In the genomic region with DNA sequence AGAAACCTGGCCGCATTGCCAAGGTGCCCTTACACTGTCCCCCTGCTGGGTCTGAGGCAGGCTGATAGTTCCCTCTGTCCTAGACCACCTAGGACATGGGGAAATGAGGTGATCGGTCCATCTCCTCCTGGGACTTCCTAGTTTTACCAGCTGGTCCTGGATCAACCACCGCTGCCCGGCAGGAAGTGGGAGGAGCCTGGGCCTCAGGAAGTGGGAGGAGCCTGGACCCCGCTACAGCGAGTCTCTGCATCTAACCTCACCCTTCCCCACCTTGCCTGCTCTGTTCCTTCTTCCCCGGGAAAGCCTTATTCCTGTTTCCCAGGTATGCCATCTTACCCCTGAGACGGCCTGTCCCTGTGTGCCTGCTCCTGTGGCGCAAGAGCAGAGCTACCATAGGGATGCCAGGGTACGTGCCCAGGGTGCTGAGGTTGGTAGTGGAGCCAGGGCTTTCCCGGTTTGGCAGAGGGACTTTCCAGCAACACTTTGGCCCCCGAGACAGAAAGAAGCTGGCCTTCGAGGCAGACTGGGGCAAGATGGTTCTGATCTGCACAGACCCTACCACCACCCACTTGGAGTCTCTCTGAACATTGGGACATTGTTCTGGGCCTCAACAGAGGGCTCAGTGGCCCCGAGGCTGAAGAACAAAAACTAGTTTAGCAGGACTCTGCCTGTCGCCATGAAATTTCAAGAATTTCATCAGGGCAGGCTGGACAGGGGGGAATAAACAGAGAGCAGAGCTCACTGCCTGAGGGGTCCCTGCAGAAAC, we compare ENCODE assay signal across 8 mouse cellular contexts.
DNase-seq lines count a peak whose midpoint lies in the region; ATAC-seq and TF ChIP-seq lines count a peak whose summit lies in the region.

No protein-coding gene starts in this region.

- 0 out of 2 replicates have a peak overlapping the region, but pooled peaks have one; percentile 21 for H3K9ac ChIP-seq in kidney, embryonic 15.5 days
- no peak overlapping the region for H3K9ac ChIP-seq in forebrain, embryonic 14.5 days (ENCODE audit: low read length)
- peak overlapping the region; percentile 46; the same call in 1 of the 2 replicates for H3K9ac ChIP-seq in liver, embryonic 15.5 days

- peaks cover 36% of the 10 kb centered on the region for H3K4me1 ChIP-seq in kidney, embryonic 15.5 days
- peaks cover 7% of the 10 kb centered on the region; the same call in 1 of the 2 replicates for H3K4me1 ChIP-seq in forebrain, embryonic 14.5 days (ENCODE audit: control insufficient read depth, insufficient read depth, low read length)
- H3K4me1 ChIP-seq in liver, embryonic 15.5 days (replicated peaks) = peaks cover 14% of the 10 kb centered on the region

- ATAC-seq in kidney, embryonic 15.5 days (replicated peaks; ENCODE audit: low FRiP score) = 0 out of 2 replicates have a peak, but pooled peaks have one; percentile 34
- ATAC-seq in forebrain, embryonic 14.5 days = no peak
- no peak for ATAC-seq in liver, embryonic 15.5 days (ENCODE audit: insufficient read depth)

- H3K4me2 ChIP-seq in kidney, embryonic 15.5 days = peak overlapping the region; percentile 55
- 0 out of 2 replicates have a peak overlapping the region, but pooled peaks have one; percentile 7 for H3K4me2 ChIP-seq in forebrain, embryonic 14.5 days (ENCODE audit: low read length)
- peak overlapping the region; percentile 60 for H3K4me2 ChIP-seq in liver, embryonic 15.5 days

- no peaks in the 10 kb centered on the region for H3K27me3 ChIP-seq in kidney, embryonic 15.5 days
- no peaks in the 10 kb centered on the region for H3K27me3 ChIP-seq in forebrain, embryonic 14.5 days (replicated peaks; ENCODE audit: control insufficient read depth, insufficient read depth, low read length)
- H3K27me3 ChIP-seq in liver, embryonic 15.5 days = no peaks in the 10 kb centered on the region

- H3K9me3 ChIP-seq in kidney, embryonic 15.5 days (replicated peaks) = no peaks in the 10 kb centered on the region
- H3K9me3 ChIP-seq in forebrain, embryonic 14.5 days (replicated peaks; ENCODE audit: control insufficient read depth, low read length) = no peaks in the 10 kb centered on the region
- H3K9me3 ChIP-seq in liver, embryonic 15.5 days (replicated peaks) = no peaks in the 10 kb centered on the region

- H3K36me3 ChIP-seq in kidney, embryonic 15.5 days = peaks cover 3% of the 10 kb centered on the region; the same call in 1 of the 2 replicates
- no peaks in the 10 kb centered on the region for H3K36me3 ChIP-seq in forebrain, embryonic 14.5 days (ENCODE audit: control insufficient read depth, insufficient read depth, low read length)
- H3K36me3 ChIP-seq in liver, embryonic 15.5 days (replicated peaks) = peaks cover 9% of the 10 kb centered on the region

- peak overlapping the region; percentile 83 for H3K27ac ChIP-seq in kidney, embryonic 15.5 days
- no peak overlapping the region for H3K27ac ChIP-seq in forebrain, embryonic 14.5 days (ENCODE audit: low read depth, low read length)
- H3K27ac ChIP-seq in liver, embryonic 15.5 days (replicated peaks) = no peak overlapping the region
- H3K27ac ChIP-seq in layer of hippocampus, adult 2 months = no peak overlapping the region

- DNase-seq in kidney, adult 18-20 months = no peak
- no peak for DNase-seq in forebrain, embryonic 14.5 days (ENCODE audit: low spot score)
- DNase-seq in testis, postnatal 14 days (ENCODE audit: low spot score) = peak; percentile 67
- DNase-seq in gastrocnemius, adult 8-10 months (ENCODE audit: low spot score in 2 of 2) = no peak
- DNase-seq in adrenal gland, adult 18-20 months (ENCODE audit: low spot score in 2 of 2) = no peak
- no peak for DNase-seq in layer of hippocampus, adult 2 months (ENCODE audit: low spot score in 2 of 2)

- TF ChIP-seq CTCF in layer of hippocampus, adult 2 months (conservative IDR thresholded peaks at IDR 0.05) = no peak

- 48% methylated on average over 15 of the region's 15 CpGs for WGBS in kidney, embryonic 15.5 days
- WGBS in forebrain, embryonic 14.5 days = 54% methylated on average over 15 of the region's 15 CpGs
- 25% methylated on average over 15 of the region's 15 CpGs for WGBS in liver, embryonic 15.5 days (ENCODE audit: insufficient replicate concordance)

- H3K4me3 ChIP-seq in kidney, embryonic 15.5 days (replicated peaks) = peak overlapping the region; percentile 34
- no peak overlapping the region for H3K4me3 ChIP-seq in forebrain, embryonic 14.5 days (ENCODE audit: low read depth, low read length)
- H3K4me3 ChIP-seq in liver, embryonic 15.5 days (replicated peaks) = peak overlapping the region; percentile 45
- H3K4me3 ChIP-seq in layer of hippocampus, adult 2 months = no peak overlapping the region

Comparison
In these comparisons a context has a peak if more than half of its experiments do, and no peak if none do; other contexts are left out.
1. H3K4me2 ChIP-seq: peak in every context shown above with its lines; median percentile 60 in liver, embryonic 15.5 days; 55 in kidney, embryonic 15.5 days; 7 in forebrain, embryonic 14.5 days.
2. H3K4me3 ChIP-seq: peak in kidney, embryonic 15.5 days (single experiment) and liver, embryonic 15.5 days (single experiment); none in forebrain, embryonic 14.5 days (single experiment) and layer of hippocampus, adult 2 months (single experiment).